Mouse (Mus musculus) monocyte, adult 5-6 weeks (primary cell): Measurements from ENCODE around the gene Scarb1. TPM values are rescaled to one million over a fixed set of nuclear protein-coding genes. Genes with fewer than 3 reads are reported as not detected.

Source experiments
- ATAC-seq: fragments of 153-309, 156-312 bp; replicated peaks from 2 replicates; pipeline ENCODE4 v1.8.0; 2017; ENCODE audit warnings: mild to moderate bottlenecking; ENCODE audit not compliant: low TSS enrichment, insufficient number of reproducible peaks, severe bottlenecking, poor library complexity, low FRiP score
- total RNA-seq: library from RNA; stranded (forward); fragments of 200-1000, 200-491, 200-594 nt; gene quantifications from 3 replicates; pipeline ENCODE4 v1.2.3, GENCODE M21; 2017

The Scarb1 gene
- total RNA-seq, 1 experiment from 2014 or later: 77.1 TPM

- 0 out of 2 replicates have a peak, but pooled peaks have one; percentile 16 for ATAC-seq
Observed at GRCm38 (mm10) chr5:125339108-125339751, 1.7 kb downstream of the Scarb1 start.

GRCm38 (mm10) chr5:125337526-125337925 lies 3.4 kb downstream of the Scarb1 start:
- ATAC-seq: no peak

- no peak for ATAC-seq
Observed at GRCm38 (mm10) chr5:125337012-125337411, 3.9 kb downstream of the Scarb1 start.

- peak; percentile 28; the same call in 1 of the 2 replicates for ATAC-seq
Observed at GRCm38 (mm10) chr5:125333009-125333408, 7.9 kb downstream of the Scarb1 start.

GRCm38 (mm10) chr5:125332333-125332732 lies 8.6 kb downstream of the Scarb1 start:
- no peak for ATAC-seq

GRCm38 (mm10) chr5:125331811-125332210 lies 9.1 kb downstream of the Scarb1 start:
- ATAC-seq: no peak

- ATAC-seq: no peak
Observed at GRCm38 (mm10) chr5:125331094-125331493, 9.8 kb downstream of the Scarb1 start.

GRCm38 (mm10) chr5:125330656-125331055 lies 10.2 kb downstream of the Scarb1 start:
- ATAC-seq: no peak

GRCm38 (mm10) chr5:125330191-125330590 lies 10.7 kb downstream of the Scarb1 start:
- no peak for ATAC-seq

GRCm38 (mm10) chr5:125327596-125328385 lies 13.1 kb downstream of the Scarb1 start:
- no peak for ATAC-seq

GRCm38 (mm10) chr5:125326351-125326750 lies 14.5 kb downstream of the Scarb1 start:
- ATAC-seq: no peak

GRCm38 (mm10) chr5:125325931-125326330 lies 15.0 kb downstream of the Scarb1 start:
- ATAC-seq: no peak

- no peak for ATAC-seq
Observed at GRCm38 (mm10) chr5:125325285-125325684, 15.6 kb downstream of the Scarb1 start.

- no peak for ATAC-seq
Observed at GRCm38 (mm10) chr5:125323939-125324480, 16.9 kb downstream of the Scarb1 start.

GRCm38 (mm10) chr5:125323128-125323527 lies 17.8 kb downstream of the Scarb1 start:
- ATAC-seq: no peak

GRCm38 (mm10) chr5:125321836-125322235 lies 19.1 kb downstream of the Scarb1 start:
- no peak for ATAC-seq

GRCm38 (mm10) chr5:125319057-125319800 lies 21.7 kb downstream of the Scarb1 start:
- no peak for ATAC-seq

- no peak for ATAC-seq
Observed at GRCm38 (mm10) chr5:125317953-125318352, 22.9 kb downstream of the Scarb1 start.

GRCm38 (mm10) chr5:125317296-125317695 lies 23.6 kb downstream of the Scarb1 start:
- ATAC-seq: no peak
